ENCODE assay signal across 8 mouse cellular contexts in the genomic region with DNA sequence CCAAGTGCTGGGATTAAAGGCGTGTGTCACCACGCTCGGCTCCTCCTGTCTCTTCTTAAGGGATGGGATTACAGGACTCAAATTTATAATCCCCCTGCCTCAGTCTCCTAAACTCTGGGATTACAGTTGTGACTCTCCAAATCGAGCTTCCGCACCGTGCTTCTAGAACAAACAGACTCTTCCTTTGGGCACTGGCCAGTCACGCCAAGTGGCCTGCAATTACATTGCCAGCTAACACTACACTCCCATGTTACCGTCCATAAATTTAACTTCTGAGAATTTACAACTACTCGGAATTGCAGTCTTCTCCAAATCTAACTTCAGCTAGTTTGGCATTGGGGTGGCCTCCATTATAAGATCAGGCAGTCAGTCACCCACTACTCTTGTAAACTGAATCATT. TPM values are rescaled to one million over a fixed set of nuclear protein-coding genes. Genes with fewer than 3 reads are reported as not detected.
DNase-seq lines count a peak whose midpoint lies in the region; ATAC-seq and TF ChIP-seq lines count a peak whose summit lies in the region.

No protein-coding gene starts in this region.

- dilution Hi-C loops in CH12.LX (cut with MboI; ENCODE audit: extremely low pct_ligation_motif_present, extremely low pct_unique_long_range_greater_than_20kb, low sequenced_read_pairs): no loop called here

- 0 out of 2 replicates have a peak overlapping the region, but pooled peaks have one; percentile 36 for H3K9ac ChIP-seq in CH12.LX (ENCODE audit: insufficient read depth, low read depth)
- 0 out of 2 replicates have a peak overlapping the region, but pooled peaks have one; percentile 85 for H3K9ac ChIP-seq in forebrain, postnatal 0 days
- H3K9ac ChIP-seq in liver, postnatal 0 days (replicated peaks): peak overlapping the region; percentile 93

- 78% methylated on average over 9 of the region's 9 CpGs for WGBS in forebrain, postnatal 0 days
- 71% methylated on average over 9 of the region's 9 CpGs for WGBS in liver, postnatal 0 days (ENCODE audit: insufficient replicate concordance)

- peaks cover 19% of the 10 kb centered on the region; the same call in 1 of the 2 replicates for H3K79me2 ChIP-seq in CH12.LX (replicated peaks; ENCODE audit: control insufficient read depth, extremely low read depth, insufficient read depth, poor library complexity, severe bottlenecking)

- in situ Hi-C loops in CH12.LX (cut with MboI; ENCODE audit: low pct_ligation_motif_present, low pct_unique_long_range_greater_than_20kb, low sequenced_read_pairs): no loop called here

- intact Hi-C loops in gastrocnemius, adult 2 months (cut with DNase I): loop anchor here (2.0 kb wide), 1 partner anchor 42 kb away; a partner anchor contains a TSS

- H3K27ac ChIP-seq in gastrocnemius, adult 2 months: peak overlapping the region; percentile 98
- H3K27ac ChIP-seq in CH12.LX (ENCODE audit: insufficient read depth, low read depth): no peak overlapping the region
- no peak overlapping the region for H3K27ac ChIP-seq in forebrain, postnatal 0 days (ENCODE audit: low read depth, low read length)
- H3K27ac ChIP-seq in liver, postnatal 0 days (ENCODE audit: low read depth): peak overlapping the region; percentile 99

- peaks cover 3 to 18% of the 10 kb centered on the region in 2 experiments for H3K36me3 ChIP-seq in CH12.LX (replicated peaks in 1 of 2; ENCODE audit: control insufficient read depth in 1 of 2, insufficient read depth in 1 of 2, low read length in 1 of 2)
- H3K36me3 ChIP-seq in forebrain, postnatal 0 days (ENCODE audit: insufficient read depth): no peaks in the 10 kb centered on the region; the same call in 1 of the 2 replicates
- peaks cover 4% of the 10 kb centered on the region for H3K36me3 ChIP-seq in liver, postnatal 0 days (replicated peaks; ENCODE audit: insufficient read depth, low read length)

- peaks cover 6 to 34% of the 10 kb centered on the region in 2 experiments for H3K4me1 ChIP-seq in CH12.LX (ENCODE audit: control insufficient read depth in 1 of 2, insufficient read depth in 2 of 2)
- peaks cover 9% of the 10 kb centered on the region; the same call in 1 of the 2 replicates for H3K4me1 ChIP-seq in forebrain, postnatal 0 days (ENCODE audit: insufficient read depth)
- peaks cover 61% of the 10 kb centered on the region for H3K4me1 ChIP-seq in liver, postnatal 0 days (ENCODE audit: insufficient read depth)

- H3K4me2 ChIP-seq in CH12.LX (ENCODE audit: insufficient read depth, low read depth, poor library complexity, severe bottlenecking): peak overlapping the region; percentile 65; the same call in 1 of the 2 replicates
- H3K4me2 ChIP-seq in forebrain, postnatal 0 days (ENCODE audit: low read depth): peak overlapping the region; percentile 88
- peak overlapping the region; percentile 83 for H3K4me2 ChIP-seq in liver, postnatal 0 days (ENCODE audit: low read depth, low read length)

- no peaks in the 10 kb centered on the region for H3K27me3 ChIP-seq in CH12.LX (replicated peaks)
- no peaks in the 10 kb centered on the region for H3K27me3 ChIP-seq in forebrain, postnatal 0 days (ENCODE audit: insufficient read depth, low read length)
- H3K27me3 ChIP-seq in liver, postnatal 0 days (ENCODE audit: insufficient read depth, low read length): no peaks in the 10 kb centered on the region

- no peak for TF ChIP-seq EP300 in CH12.LX (IDR thresholded peaks at IDR 0.05; ENCODE audit: low read length)
- TF ChIP-seq EP300 in liver, postnatal 0 days (IDR thresholded peaks at IDR 0.05; ENCODE audit: low read depth): no peak

- peak overlapping the region; percentile 95 for H3K4me3 ChIP-seq in gastrocnemius, adult 2 months
- H3K4me3 ChIP-seq in CH12.LX (replicated peaks in 1 of 3; ENCODE audit: low read depth in 2 of 3, low read length in 2 of 3, poor library complexity in 1 of 3): peak overlapping the region in 1 of 3 experiments; percentile 78
- H3K4me3 ChIP-seq in forebrain, postnatal 0 days (ENCODE audit: low read depth, low read length): peak overlapping the region; percentile 78
- peak overlapping the region; percentile 94 for H3K4me3 ChIP-seq in liver, postnatal 0 days (ENCODE audit: low read depth, low read length)

- TF ChIP-seq CTCF in gastrocnemius, adult 2 months (IDR thresholded peaks at IDR 0.05): no peak
- no peak for TF ChIP-seq CTCF in CH12.LX (conservative IDR thresholded peaks at IDR 0.05 in 1 of 2, IDR thresholded peaks at IDR 0.05 in 1 of 2; ENCODE audit: low read depth in 2 of 2, low read length in 2 of 2)
- no peak for TF ChIP-seq CTCF in forebrain, postnatal 0 days (IDR thresholded peaks at IDR 0.05; ENCODE audit: low read depth)
- no peak for TF ChIP-seq CTCF in liver, postnatal 0 days (IDR thresholded peaks at IDR 0.05; ENCODE audit: low read depth)

- no peak for ATAC-seq in forebrain, postnatal 0 days
- no peak for ATAC-seq in liver, postnatal 0 days
- ATAC-seq in erythroid progenitor cell, adult 5-6 weeks (replicated peaks; ENCODE audit: low FRiP score, poor library complexity, severe bottlenecking): no peak

- no peak for TF ChIP-seq POLR2A in CH12.LX (IDR thresholded peaks at IDR 0.05; ENCODE audit: low read depth, low read length)

- DNase-seq in gastrocnemius, adult 2 months: no peak
- DNase-seq in gastrocnemius, postnatal 4 days (ENCODE audit: low spot score in 2 of 2): no peak
- DNase-seq in CH12.LX (ENCODE audit: extremely low read depth) (no peak), adipocyte (ENCODE audit: low spot score) (no peak)
- DNase-seq in forebrain, postnatal 0 days: no peak
- DNase-seq in liver, postnatal 0 days: no peak
- no peak for DNase-seq in thymus, postnatal 10 days (ENCODE audit: low spot score in 2 of 2)

- no peaks in the 10 kb centered on the region for H3K9me3 ChIP-seq in CH12.LX (replicated peaks; ENCODE audit: low read length)
- no peaks in the 10 kb centered on the region for H3K9me3 ChIP-seq in forebrain, postnatal 0 days (ENCODE audit: low read length)
- no peaks in the 10 kb centered on the region for H3K9me3 ChIP-seq in liver, postnatal 0 days (ENCODE audit: low read length)

- no peak for TF ChIP-seq RAD21 in CH12.LX (IDR thresholded peaks at IDR 0.05; ENCODE audit: low read depth, low read length)

TF ChIP-seq in CH12.LX, 34 proteins besides CTCF, POLR2A, EP300 and RAD21:
- TF ChIP-seq ZMIZ1 (IDR thresholded peaks at IDR 0.05; ENCODE audit: low read depth, low read length) (no peak), UBTF (IDR thresholded peaks at IDR 0.05; ENCODE audit: low read depth, low read length) (0 out of 2 replicates have a peak, but pooled peaks have one; percentile 7)

RNA-seq across cellular contexts. Expression of a gene that starts 0.5 kb away (rescaled TPM):
- total RNA-seq in gastrocnemius, adult 2 months (2021): 10 to 100 TPM; 13.0 to 16.1 TPM
- total RNA-seq in gastrocnemius, postnatal 4 days (2021): 10 to 100 TPM; 19.3 to 20.2 TPM
- total RNA-seq in CH12.LX (2012; rRNA removed): 15.1 and 17.7 TPM in 2 replicates
- total RNA-seq in CH12.LX (2014; rRNA removed): 10.4 and 12.0 TPM in 2 replicates
- polyA plus RNA-seq in CH12.LX (2012; ENCODE audit: insufficient read length, low read depth): 11.4 and 11.6 TPM in 2 replicates
- total RNA-seq in forebrain, postnatal 0 days (2014; rRNA removed): 48.8 and 52.1 TPM in 2 replicates
- polyA plus RNA-seq in forebrain, postnatal 0 days (2015; fragmentation: Nextera tagmentation; extraction: Ambion mirVana): 21.6 and 25.7 TPM in 2 replicates
- polyA plus RNA-seq in liver, postnatal 0 days (2015; fragmentation: Nextera tagmentation; extraction: Ambion mirVana): 7.0 and 7.5 TPM in 2 replicates
- 8.6 and 9.2 TPM in 2 replicates for total RNA-seq in erythroid progenitor cell, adult 5-6 weeks (2015; ENCODE audit: low replicate concordance)
- 22.5 and 26.3 TPM in 2 replicates for total RNA-seq in erythroid progenitor cell, adult 5-6 weeks (2017; ENCODE audit: low replicate concordance)

RNA-seq across cellular contexts. Expression of a gene that starts 40.8 kb away (rescaled TPM):
- total RNA-seq in gastrocnemius, adult 2 months (2021): 10 to 100 TPM; 38.6 to 51.4 TPM
- total RNA-seq in gastrocnemius, postnatal 4 days (2021): 100 to 1,000 TPM; 475 to 533 TPM
- total RNA-seq in CH12.LX (2012; rRNA removed) (3,351 and 3,819 TPM in 2 replicates), CH12.LX (2014; rRNA removed) (2,106 and 2,198 TPM in 2 replicates)
- polyA plus RNA-seq in CH12.LX (2012; ENCODE audit: insufficient read length, low read depth): 2,552 and 2,592 TPM in 2 replicates
- total RNA-seq in forebrain, postnatal 0 days (2014; rRNA removed): 804 and 1,069 TPM in 2 replicates
- 578 and 651 TPM in 2 replicates for polyA plus RNA-seq in forebrain, postnatal 0 days (2015; fragmentation: Nextera tagmentation; extraction: Ambion mirVana)
- 394 and 407 TPM in 2 replicates for polyA plus RNA-seq in liver, postnatal 0 days (2015; fragmentation: Nextera tagmentation; extraction: Ambion mirVana)
- total RNA-seq in erythroid progenitor cell, adult 5-6 weeks (2015; ENCODE audit: low replicate concordance): 600 and 647 TPM in 2 replicates
- total RNA-seq in erythroid progenitor cell, adult 5-6 weeks (2017; ENCODE audit: low replicate concordance): 701 and 821 TPM in 2 replicates

RNA-seq across cellular contexts. Expression of a gene that starts 41.1 kb away (rescaled TPM):
- total RNA-seq in gastrocnemius, adult 2 months (2021): under 1 TPM; 0.61 to 0.78 TPM
- 1 to 10 TPM; 4.1 to 4.5 TPM for total RNA-seq in gastrocnemius, postnatal 4 days (2021)
- total RNA-seq in CH12.LX (2012; rRNA removed) (0.13 and 0.21 TPM in 2 replicates), CH12.LX (2014; rRNA removed) (0.15 and 0.36 TPM in 2 replicates)
- 0.05 and 0.09 TPM in 2 replicates for polyA plus RNA-seq in CH12.LX (2012; ENCODE audit: insufficient read length, low read depth)
- total RNA-seq in forebrain, postnatal 0 days (2014; rRNA removed): 62.8 and 65.6 TPM in 2 replicates
- polyA plus RNA-seq in forebrain, postnatal 0 days (2015; fragmentation: Nextera tagmentation; extraction: Ambion mirVana): 7.5 and 9.9 TPM in 2 replicates
- 0.12 and 0.14 TPM in 2 replicates for polyA plus RNA-seq in liver, postnatal 0 days (2015; fragmentation: Nextera tagmentation; extraction: Ambion mirVana)
- not detected in 2 replicates for total RNA-seq in erythroid progenitor cell, adult 5-6 weeks (2015; ENCODE audit: low replicate concordance)
- total RNA-seq in erythroid progenitor cell, adult 5-6 weeks (2017; ENCODE audit: low replicate concordance): not detected in 2 replicates

RNA-seq across cellular contexts. Expression of a gene that starts 41.3 kb away (rescaled TPM):
- 10 to 100 TPM; 46.1 to 46.4 TPM for total RNA-seq in gastrocnemius, adult 2 months (2021)
- 1 to 10 TPM; 8.7 to 8.8 TPM for total RNA-seq in gastrocnemius, postnatal 4 days (2021)
- total RNA-seq in CH12.LX (2012; rRNA removed): 10.7 and 14.8 TPM in 2 replicates
- 6.0 and 9.7 TPM in 2 replicates for total RNA-seq in CH12.LX (2014; rRNA removed)
- polyA plus RNA-seq in CH12.LX (2012; ENCODE audit: insufficient read length, low read depth): 7.0 and 11.3 TPM in 2 replicates
- 113 and 127 TPM in 2 replicates for total RNA-seq in forebrain, postnatal 0 days (2014; rRNA removed)
- polyA plus RNA-seq in forebrain, postnatal 0 days (2015; fragmentation: Nextera tagmentation; extraction: Ambion mirVana): 58.6 and 69.0 TPM in 2 replicates
- 10.3 and 10.4 TPM in 2 replicates for polyA plus RNA-seq in liver, postnatal 0 days (2015; fragmentation: Nextera tagmentation; extraction: Ambion mirVana)
- total RNA-seq in erythroid progenitor cell, adult 5-6 weeks (2015; ENCODE audit: low replicate concordance): 19.1 and 20.1 TPM in 2 replicates
- total RNA-seq in erythroid progenitor cell, adult 5-6 weeks (2017; ENCODE audit: low replicate concordance): 3.6 and 16.7 TPM in 2 replicates

Comparison
In these comparisons a context has a peak if more than half of its experiments do, and no peak if none do; other contexts are left out.
1. RNA of a gene that starts 40.8 kb away (total RNA-seq): 2,106 to 3,819 TPM in CH12.LX, 804 to 1,069 TPM in forebrain, postnatal 0 days, 600 to 821 TPM in erythroid progenitor cell, adult 5-6 weeks and 475 to 533 TPM in gastrocnemius, postnatal 4 days; 38.6 to 51.4 TPM in gastrocnemius, adult 2 months; every median in the first group is over 4 times any median in the second.
2. H3K27ac ChIP-seq: peak in gastrocnemius, adult 2 months (single experiment) and liver, postnatal 0 days (single experiment); none in CH12.LX (single experiment) and forebrain, postnatal 0 days (single experiment).
3. H3K9ac ChIP-seq: peak in every context shown above with its lines; median percentile 93 in liver, postnatal 0 days; 85 in forebrain, postnatal 0 days; 36 in CH12.LX.
4. RNA of a gene that starts 41.1 kb away (total RNA-seq): 62.8 to 65.6 TPM in forebrain, postnatal 0 days; 4.1 to 4.5 TPM in gastrocnemius, postnatal 4 days, 0.61 to 0.78 TPM in gastrocnemius, adult 2 months, 0.13 to 0.36 TPM in CH12.LX and not detected in erythroid progenitor cell, adult 5-6 weeks; every median in the first group is over 10 times any median in the second.
5. Peak in every context shown above with its lines, with median percentiles within 50 percentile points of each other: H3K4me2 ChIP-seq.